Mouse (Mus musculus) erythroblast, embryonic 14.5 days (primary cell): ENCODE measurements around the gene Rap1gds1.

Source experiments
- GATA1 ChIP-seq: IDR thresholded peaks from 2 replicates; pipeline ENCODE4 v1.6.1; 2012; ENCODE audit warnings: low read length, inconsistent platforms, mixed read lengths
- TAL1 ChIP-seq: IDR thresholded peaks from 3 replicates; pipeline ENCODE4 v1.6.1; 2012; ENCODE audit warnings: low read length, inconsistent platforms, mixed read lengths

DNA sequence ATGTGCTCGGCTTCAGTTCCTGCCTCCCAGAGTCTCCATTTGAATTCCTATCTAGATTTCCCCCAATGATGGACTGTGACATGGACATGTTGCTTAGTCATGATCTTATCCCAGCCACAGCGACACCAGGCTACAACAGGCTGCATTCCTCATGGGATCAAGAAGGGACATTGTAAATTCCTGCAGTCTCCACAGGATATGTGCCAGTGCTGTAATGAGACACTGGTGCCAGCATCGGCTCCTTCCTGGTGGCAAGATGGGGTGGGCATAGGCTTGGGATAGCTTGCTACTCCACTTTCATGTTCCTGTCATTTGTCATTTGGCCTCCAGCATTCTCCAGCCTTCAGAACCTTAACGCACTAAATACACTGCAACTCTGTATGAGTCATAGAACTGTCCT lies 158.0 kb downstream of the Rap1gds1 start:
- TF ChIP-seq GATA1 (no peak), TAL1 (no peak)
